Mouse (Mus musculus) adrenal gland, adult (tissue): ENCODE measurements around the gene Gm3233.
A peak's percentile ranks its signal among the peaks of the same experiment; 100 is the strongest.
"Not testable (repeated sequence)": the region's sequence is repeated elsewhere in the genome, so short reads cannot be mapped to it uniquely, and the experiment has no call there.

Source experiments
- DNase-seq, 2 experiments: peaks; one replicate each; pipeline ENCODE4 v3.0.0; 2022 to 2023; ENCODE audit warnings: low spot score in 1 of 2; ENCODE audit not compliant: inconsistent age in 2 of 2

Gene Gm3233

DNA sequence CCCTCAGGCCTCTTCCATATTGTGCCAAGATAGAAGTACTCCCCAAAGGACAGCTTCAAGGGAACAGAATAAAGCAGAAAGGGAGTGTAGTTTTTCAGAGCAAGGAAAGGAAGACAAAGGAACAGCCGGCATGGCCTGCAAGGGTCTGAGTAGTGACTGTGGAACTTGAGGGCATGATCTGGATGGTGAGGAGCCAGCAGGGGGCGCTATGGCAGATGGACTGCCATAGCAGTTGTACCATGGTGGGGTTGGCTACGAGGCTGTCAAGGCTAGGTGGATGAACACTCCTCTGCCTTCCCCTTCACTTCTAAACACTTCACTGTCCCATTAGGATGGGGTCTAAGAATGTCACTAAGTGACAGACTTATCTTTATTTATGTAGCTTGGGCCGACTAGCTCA, 30.2 kb downstream of the Gm3233 start:
- DNase-seq: peak; percentile 13 to 46

DNA sequence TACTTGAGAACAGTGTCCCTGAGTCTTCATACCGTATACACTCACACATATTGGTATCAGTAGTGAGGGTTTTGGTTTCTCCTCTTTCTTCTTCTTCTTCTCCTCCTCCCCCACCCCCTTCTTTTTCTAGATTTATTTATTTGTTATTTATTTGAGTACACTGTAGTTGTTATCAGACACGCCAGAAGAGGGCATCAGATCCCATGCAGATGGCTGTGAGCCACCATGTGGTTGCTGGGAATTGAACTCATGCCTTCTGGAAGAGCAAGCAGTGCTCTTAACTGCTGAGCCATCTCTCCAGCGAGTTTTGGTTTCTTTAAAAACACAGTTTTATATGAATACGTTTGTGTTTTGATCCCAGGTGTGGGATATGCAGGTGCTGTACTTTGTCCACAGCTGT, 31.2 kb downstream of the Gm3233 start:
- DNase-seq: peak in 1 of 2 experiments; percentile 41

DNA sequence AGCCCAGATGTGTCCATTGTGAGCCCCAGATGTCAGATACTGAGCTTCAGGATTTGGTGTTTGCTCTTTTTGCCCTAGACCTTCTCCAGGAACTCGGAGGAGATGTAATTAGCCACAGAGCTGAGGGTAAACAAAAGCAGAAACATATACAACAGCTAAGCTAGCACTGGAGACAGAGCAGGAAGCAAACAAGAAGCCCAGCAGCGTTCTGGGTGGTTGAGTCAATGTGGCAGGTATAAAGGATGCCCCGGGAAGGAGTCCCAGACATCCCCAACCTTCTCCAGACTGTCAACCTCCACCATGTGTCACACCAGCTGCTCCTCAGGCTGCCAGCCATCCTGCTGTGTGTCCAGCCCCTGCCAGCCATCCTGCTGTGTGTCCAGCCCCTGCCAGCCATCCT, 33.3 kb downstream of the Gm3233 start, which contains the start of gene Gm10100:
Gene Gm10100, plus strand, starts transcription at position 301 of the 400 bp plus-strand sequence.
- DNase-seq: no peak

DNA sequence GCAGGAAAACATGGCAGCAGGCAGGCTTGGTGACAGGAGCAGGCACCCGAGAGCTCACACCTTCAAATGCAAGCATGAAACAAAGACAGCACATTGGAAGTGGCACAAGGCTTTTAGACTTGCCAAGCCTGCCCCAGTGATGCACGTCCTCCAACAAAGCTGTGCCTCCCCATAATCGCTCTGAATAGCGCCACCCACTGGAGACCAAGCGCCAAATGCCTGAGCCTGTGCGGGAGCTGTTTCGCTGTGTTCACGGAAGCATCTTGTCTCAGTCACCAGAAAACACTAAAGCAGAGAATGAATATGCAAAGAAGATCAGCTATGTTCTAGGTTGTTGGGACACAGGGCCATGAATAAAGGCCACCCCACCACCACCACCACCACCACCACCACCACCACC, 34.6 kb downstream of the Gm3233 start:
- DNase-seq: no peak

GRCm38 (mm10) chr10:77720299-77720698, 39.2 kb downstream of the Gm3233 start, which contains the start of gene Krtap12-1:
Gene Krtap12-1, plus strand, starts transcription at chr10:77720599.
- not testable (repeated sequence) for DNase-seq

- no peak for DNase-seq
These were observed 44.0 kb downstream of the Gm3233 start, which contains the start of gene Gm10142 for GRCm38 (mm10) chr10:77715507-77715906. Gene Gm10142, plus strand, starts transcription at chr10:77715807.

GRCm38 (mm10) chr10:77713734-77714133, 45.7 kb downstream of the Gm3233 start:
- no peak for DNase-seq

GRCm38 (mm10) chr10:77711157-77711556, 48.3 kb downstream of the Gm3233 start, which contains the start of gene Gm10024:
Gene Gm10024, plus strand, starts transcription at chr10:77711457.
- not testable (repeated sequence) for DNase-seq

DNA sequence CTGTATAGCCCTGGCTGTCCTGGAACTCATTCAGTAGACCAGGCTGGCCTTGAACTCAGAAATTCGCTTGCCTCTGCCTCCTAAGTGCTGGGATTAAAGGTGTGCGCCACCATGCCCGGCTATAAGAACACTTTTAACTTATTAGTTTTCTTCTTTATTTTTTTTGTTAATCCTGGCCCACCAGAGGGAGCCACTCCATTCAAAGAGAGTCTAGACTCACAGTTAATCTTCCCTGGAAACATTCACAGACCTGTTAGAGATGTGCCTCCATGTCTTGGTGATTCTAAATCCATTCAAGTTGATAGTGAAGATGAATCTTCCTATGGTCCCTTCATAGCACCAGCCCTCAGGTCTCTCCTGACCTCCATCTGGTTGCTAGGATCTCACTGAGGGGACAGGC, 49.7 kb downstream of the Gm3233 start:
- DNase-seq: no peak
